Mouse (Mus musculus) midbrain, embryonic 10.5 days (tissue): ENCODE measurements around the gene Rab3c. TPM values are rescaled to one million over a fixed set of nuclear protein-coding genes. Genes with fewer than 3 reads are reported as not detected.

Experiments used
- DNase-seq: peaks from one replicate; pipeline ENCODE4 v3.0.0-alpha.2; 2017; ENCODE audit warnings: low spot score
- H3K27ac ChIP-seq: fragments of 300-500 bp; sonication (generic); replicated peaks from 2 replicates; pipeline ENCODE4 v1.5.1; 2016; ENCODE audit warnings: mild to moderate bottlenecking
- H3K27me3 ChIP-seq: fragments of 300-500 bp; sonication (generic); 2 replicates; pipeline ENCODE4 v1.6.1; 2016; ENCODE audit warnings: low read depth, mild to moderate bottlenecking; ENCODE audit not compliant: poor library complexity, severe bottlenecking
- H3K36me3 ChIP-seq: fragments of 300-500 bp; sonication (generic); 2 replicates; pipeline ENCODE4 v1.6.1; 2016; ENCODE audit warnings: mild to moderate bottlenecking, moderate library complexity
- H3K4me1 ChIP-seq: fragments of 300-500 bp; sonication (generic); 2 replicates; pipeline ENCODE4 v1.6.1; 2016
- H3K4me3 ChIP-seq: fragments of 300-500 bp; sonication (generic); 2 replicates; pipeline ENCODE4 v1.5.1; 2016; ENCODE audit warnings: mild to moderate bottlenecking, moderate library complexity
- H3K9me3 ChIP-seq: fragments of 300-500 bp; sonication (generic); replicated peaks from 2 replicates; pipeline ENCODE4 v1.6.1; 2016; ENCODE audit warnings: mild to moderate bottlenecking
- WGBS: fragments of 180-500 bp; shearing (Covaris S2); methylation state at CpG from one replicate; pipeline ENCODE4 v1.1.7; 2016; 5-methylcytosine and 5-hydroxymethylcytosine counted together
- polyA plus RNA-seq: library from polyadenylated mRNA; unstranded; fragments of >200 nt; fragmentation: Nextera tagmentation; extraction: Ambion mirVana; gene quantifications from 2 replicates; pipeline ENCODE4 v1.2.1, GENCODE M21; 2016

The Rab3c gene
- 9.0 and 20.8 TPM in 2 replicates for polyA plus RNA-seq

GRCm38 (mm10) chr13:110280563-110281144 is at the start of gene Rab3c:
TSS of gene Rab3c (minus strand) at chr13:110280996.
- Histone ChIP-seq H3K4me3 (peak within 1 kb of the TSS; percentile 68), H3K36me3 (no peaks in the 10 kb centered on the region), H3K4me1 (peaks cover 15% of the 10 kb centered on the region), H3K27me3 (peaks cover 19% of the 10 kb centered on the region), H3K27ac (peak within 1 kb of the TSS; percentile 81), H3K9me3 (no peaks in the 10 kb centered on the region)
- DNase-seq = peak; percentile 40
- 2% methylated on average over 20 of the region's 20 CpGs for WGBS

GRCm38 (mm10) chr13:110318746-110319145 is 38.0 kb upstream of the Rab3c start:
- Histone ChIP-seq H3K9me3 (no peaks in the 10 kb centered on the region), H3K4me1 (no peaks in the 10 kb centered on the region), H3K27ac (no peak overlapping the region), H3K4me3 (no peak overlapping the region), H3K36me3 (no peaks in the 10 kb centered on the region), H3K27me3 (no peaks in the 10 kb centered on the region)
- DNase-seq = no peak
- WGBS = 78% methylated on average over 4 of the region's 4 CpGs

GRCm38 (mm10) chr13:110307188-110307587 is 26.4 kb upstream of the Rab3c start:
- Histone ChIP-seq H3K9me3 (no peaks in the 10 kb centered on the region), H3K4me1 (no peaks in the 10 kb centered on the region), H3K27me3 (no peaks in the 10 kb centered on the region), H3K4me3 (no peak overlapping the region), H3K27ac (no peak overlapping the region), H3K36me3 (no peaks in the 10 kb centered on the region)
- DNase-seq = no peak
- 87% methylated on average over 5 of the region's 5 CpGs for WGBS

GRCm38 (mm10) chr13:110297112-110297511 is 16.3 kb upstream of the Rab3c start:
- Histone ChIP-seq H3K9me3 (no peaks in the 10 kb centered on the region), H3K27ac (no peak overlapping the region), H3K4me3 (no peak overlapping the region), H3K4me1 (no peaks in the 10 kb centered on the region), H3K27me3 (no peaks in the 10 kb centered on the region), H3K36me3 (no peaks in the 10 kb centered on the region)
- 71% methylated on average over 4 of the region's 4 CpGs for WGBS
- DNase-seq = no peak

- Histone ChIP-seq H3K9me3 (no peaks in the 10 kb centered on the region), H3K4me3 (no peak overlapping the region), H3K27ac (no peak overlapping the region), H3K36me3 (no peaks in the 10 kb centered on the region), H3K27me3 (no peaks in the 10 kb centered on the region), H3K4me1 (no peaks in the 10 kb centered on the region)
- no peak for DNase-seq
- WGBS = 85% methylated on average over 3 of the region's 3 CpGs
Measured at GRCm38 (mm10) chr13:110288499-110288898, 7.7 kb upstream of the Rab3c start.

- Histone ChIP-seq H3K27ac (no peak overlapping the region), H3K36me3 (no peaks in the 10 kb centered on the region), H3K27me3 (peaks cover 19% of the 10 kb centered on the region), H3K9me3 (no peaks in the 10 kb centered on the region), H3K4me3 (no peak overlapping the region), H3K4me1 (peaks cover 15% of the 10 kb centered on the region)
- DNase-seq = no peak
- 79% methylated on average over 4 of the region's 4 CpGs for WGBS
Measured at GRCm38 (mm10) chr13:110283781-110284180, 3.0 kb upstream of the Rab3c start.

GRCm38 (mm10) chr13:110280028-110280562 is 701 bp downstream of the Rab3c start:
- Histone ChIP-seq H3K4me1 (peaks cover 15% of the 10 kb centered on the region), H3K36me3 (no peaks in the 10 kb centered on the region), H3K4me3 (peak overlapping the region; percentile 68), H3K9me3 (no peaks in the 10 kb centered on the region), H3K27ac (peak overlapping the region; percentile 81), H3K27me3 (peaks cover 19% of the 10 kb centered on the region)
- peak; percentile 83 for DNase-seq
- WGBS = 1% methylated on average over 24 of the region's 24 CpGs

GRCm38 (mm10) chr13:110278976-110279736 is 1.6 kb downstream of the Rab3c start:
- DNase-seq = no peak

GRCm38 (mm10) chr13:110277709-110278108 is 3.1 kb downstream of the Rab3c start:
- Histone ChIP-seq H3K36me3 (no peaks in the 10 kb centered on the region), H3K27ac (no peak overlapping the region), H3K9me3 (no peaks in the 10 kb centered on the region), H3K4me1 (peaks cover 15% of the 10 kb centered on the region), H3K27me3 (peaks cover 19% of the 10 kb centered on the region), H3K4me3 (no peak overlapping the region)
- no peak for DNase-seq

More at GRCm38 (mm10) chr13:110278976-110279736, 1.6 kb downstream of the Rab3c start:
- Histone ChIP-seq H3K27ac (no peak overlapping the region; the same call in 1 of the 2 replicates), H3K27me3 (peaks cover 19% of the 10 kb centered on the region), H3K9me3 (no peaks in the 10 kb centered on the region), H3K4me3 (peak overlapping the region; percentile 68), H3K4me1 (peaks cover 15% of the 10 kb centered on the region), H3K36me3 (no peaks in the 10 kb centered on the region)
- 65% methylated on average over 9 of the region's 9 CpGs for WGBS

- no peak overlapping the region for H3K4me3 ChIP-seq
- WGBS = 92% methylated on average over 3 of the region's 3 CpGs
- H3K36me3 ChIP-seq = no peaks in the 10 kb centered on the region
- H3K27me3 ChIP-seq = 0 out of 2 replicates have a peak, but pooled peaks cover 11% of the 10 kb centered on the region
- H3K27ac ChIP-seq = no peak overlapping the region
- no peak for DNase-seq
- peaks cover 8% of the 10 kb centered on the region; the same call in 1 of the 2 replicates for H3K4me1 ChIP-seq
- H3K9me3 ChIP-seq = no peaks in the 10 kb centered on the region
Measured at GRCm38 (mm10) chr13:110275471-110275870, 5.3 kb downstream of the Rab3c start.

- no peak overlapping the region for H3K27ac ChIP-seq
- H3K27me3 ChIP-seq = no peaks in the 10 kb centered on the region
- 63% methylated on average over 1 of the region's 1 CpGs for WGBS
- no peak for DNase-seq
- H3K36me3 ChIP-seq = no peaks in the 10 kb centered on the region
- peaks cover 12% of the 10 kb centered on the region for H3K4me1 ChIP-seq
- no peaks in the 10 kb centered on the region for H3K9me3 ChIP-seq
- H3K4me3 ChIP-seq = no peak overlapping the region
Measured at GRCm38 (mm10) chr13:110260649-110261048, 20.1 kb downstream of the Rab3c start.

- Histone ChIP-seq H3K27me3 (no peaks in the 10 kb centered on the region), H3K27ac (no peak overlapping the region), H3K9me3 (no peaks in the 10 kb centered on the region), H3K4me3 (no peak overlapping the region), H3K4me1 (no peaks in the 10 kb centered on the region), H3K36me3 (no peaks in the 10 kb centered on the region)
- WGBS = 91% methylated on average over 5 of the region's 5 CpGs
- DNase-seq = no peak
Measured at GRCm38 (mm10) chr13:110251453-110251852, 29.3 kb downstream of the Rab3c start.

- no peaks in the 10 kb centered on the region for H3K4me1 ChIP-seq
- 79% methylated on average over 2 of the region's 2 CpGs for WGBS
- no peak for DNase-seq
- no peak overlapping the region for H3K4me3 ChIP-seq
- no peak overlapping the region for H3K27ac ChIP-seq
- H3K27me3 ChIP-seq = no peaks in the 10 kb centered on the region
- H3K36me3 ChIP-seq = no peaks in the 10 kb centered on the region
- no peaks in the 10 kb centered on the region for H3K9me3 ChIP-seq
Measured at GRCm38 (mm10) chr13:110248481-110248880, 32.3 kb downstream of the Rab3c start.
